Mouse (Mus musculus) layer of hippocampus, adult 2 months (tissue): Measurements from ENCODE around the gene Dnah3. TPM values are rescaled to one million over a fixed set of nuclear protein-coding genes. Genes with fewer than 3 reads are reported as not detected.

Source experiments
- DNase-seq, 2 experiments: peaks; one replicate each; pipeline ENCODE4 v3.0.0; 2022; ENCODE audit warnings: low spot score in 2 of 2
- H3K27ac ChIP-seq: fragments of 200-600 bp; 2 replicates; pipeline ENCODE4 v1.8.1; 2022
- H3K4me3 ChIP-seq: fragments of 200-600 bp; 2 replicates; pipeline ENCODE4 v1.8.1; 2022; ENCODE audit warnings: mild to moderate bottlenecking
- CTCF ChIP-seq: fragments of 200-600 bp; conservative IDR thresholded peaks from 2 replicates; pipeline ENCODE4 v1.8.1; 2022; ENCODE audit warnings: antibody characterized with exemption, mild to moderate bottlenecking, moderate library complexity
- long read RNA-seq, 2 experiments: library from polyadenylated mRNA; stranded (forward); transcript quantifications; one replicate each; pipeline ENCODE4 v2.0.0; 2021; ENCODE audit warnings: borderline mapping rate in 2 of 2
- total RNA-seq, 2 experiments: library from RNA; stranded (reverse); gene quantifications; 2 replicates each; pipeline ENCODE4 v1.2.3; 2021

Gene Dnah3
- total RNA-seq: under 1 TPM; 0.12 to 0.59 TPM
- long read RNA-seq, experiment 1: 0 reads
- long read RNA-seq, experiment 2: 0 reads

DNA sequence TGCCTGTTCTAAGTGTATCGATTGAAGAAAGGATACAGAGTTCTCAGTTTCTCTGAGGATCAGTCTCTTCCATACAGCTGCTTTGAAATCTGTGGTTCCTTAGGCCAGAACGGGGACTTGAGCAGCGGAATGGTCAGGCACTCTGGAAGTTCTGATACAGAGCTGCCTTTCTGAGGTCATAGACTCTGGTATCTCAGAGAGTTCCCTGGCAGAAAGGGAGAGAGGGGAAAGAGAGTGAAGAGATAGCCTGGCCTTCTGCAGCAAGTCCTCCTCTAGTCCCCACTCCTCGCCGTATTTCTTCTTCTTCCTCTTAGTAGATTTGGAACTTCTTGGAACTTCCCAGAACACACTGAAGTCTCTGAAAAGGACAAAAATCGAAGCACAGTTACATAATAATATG is at the start of gene Dnah3:
Gene Dnah3 (minus strand): TSS at position 101 of the 400 bp plus-strand sequence.
- no peak within 1 kb of the TSS for H3K4me3 ChIP-seq
- H3K27ac ChIP-seq: no peak within 1 kb of the TSS
- no peak for DNase-seq
- TF ChIP-seq CTCF: no peak

DNA sequence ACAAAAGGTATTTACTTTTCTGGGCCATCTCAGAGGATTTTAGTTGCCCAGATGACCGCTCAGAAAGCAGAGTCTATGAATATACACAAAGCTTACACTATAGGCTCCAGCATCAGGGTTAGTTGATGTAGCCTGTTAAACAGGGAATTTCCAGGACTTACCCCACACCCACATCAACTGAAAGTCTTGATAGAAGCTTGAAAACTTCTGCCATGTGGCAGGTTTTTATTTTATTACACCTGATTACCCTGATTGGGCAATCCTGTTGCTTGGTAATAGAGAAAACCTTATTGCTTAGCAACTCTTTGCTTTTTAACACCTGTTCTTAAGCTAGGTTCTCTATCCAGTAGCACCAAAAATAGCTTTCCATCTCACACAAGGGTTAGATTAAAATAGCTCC is 47.7 kb upstream of the Dnah3 start:
- DNase-seq: no peak
- Histone ChIP-seq H3K4me3 (no peak overlapping the region), H3K27ac (no peak overlapping the region)
- TF ChIP-seq CTCF: no peak

DNA sequence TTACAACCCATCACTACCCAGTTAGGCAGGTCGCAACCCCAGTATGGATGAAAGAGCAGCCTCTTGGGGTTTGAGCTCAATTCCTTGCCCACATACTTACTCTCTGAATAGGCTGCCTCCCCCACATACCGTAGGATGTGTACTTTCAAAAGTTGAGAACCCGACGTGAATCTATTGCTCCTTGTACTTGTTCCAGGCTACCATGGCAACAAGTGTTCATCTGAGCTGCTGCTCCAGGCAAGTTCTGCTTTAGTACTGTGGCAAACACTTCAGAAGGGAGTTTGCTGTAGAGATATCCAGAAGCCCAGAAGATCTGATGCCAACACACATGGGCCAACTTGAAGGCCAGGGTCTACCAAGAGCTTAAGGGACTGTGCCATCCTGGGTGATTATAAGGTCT is 33.9 kb upstream of the Dnah3 start:
- Histone ChIP-seq H3K27ac (peak overlapping the region; percentile 83), H3K4me3 (no peak overlapping the region)
- peak in 1 of 2 experiments; percentile 45 for DNase-seq
- TF ChIP-seq CTCF: no peak

DNA sequence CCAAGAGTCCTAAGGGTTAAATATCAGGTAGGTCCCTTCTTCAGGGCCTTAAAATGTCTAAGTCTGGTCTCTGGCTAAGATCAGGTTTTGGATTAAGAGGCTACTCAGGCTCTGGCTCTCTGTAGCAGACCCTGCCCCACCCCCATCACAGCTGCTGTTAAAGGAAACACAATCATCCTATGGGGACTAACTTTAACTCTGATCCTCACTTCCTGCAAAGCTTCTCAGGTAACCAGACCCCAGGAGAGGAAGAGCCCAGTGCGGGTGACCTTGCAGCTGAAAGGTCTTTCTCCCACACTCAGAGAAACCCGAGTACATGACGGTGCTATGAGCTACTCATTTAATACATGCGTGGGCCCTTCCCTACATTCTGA is 32.6 kb upstream of the Dnah3 start:
- TF ChIP-seq CTCF: no peak
- no peak for DNase-seq
- Histone ChIP-seq H3K27ac (peak overlapping the region; percentile 7; the same call in 1 of the 2 replicates), H3K4me3 (no peak overlapping the region)

DNA sequence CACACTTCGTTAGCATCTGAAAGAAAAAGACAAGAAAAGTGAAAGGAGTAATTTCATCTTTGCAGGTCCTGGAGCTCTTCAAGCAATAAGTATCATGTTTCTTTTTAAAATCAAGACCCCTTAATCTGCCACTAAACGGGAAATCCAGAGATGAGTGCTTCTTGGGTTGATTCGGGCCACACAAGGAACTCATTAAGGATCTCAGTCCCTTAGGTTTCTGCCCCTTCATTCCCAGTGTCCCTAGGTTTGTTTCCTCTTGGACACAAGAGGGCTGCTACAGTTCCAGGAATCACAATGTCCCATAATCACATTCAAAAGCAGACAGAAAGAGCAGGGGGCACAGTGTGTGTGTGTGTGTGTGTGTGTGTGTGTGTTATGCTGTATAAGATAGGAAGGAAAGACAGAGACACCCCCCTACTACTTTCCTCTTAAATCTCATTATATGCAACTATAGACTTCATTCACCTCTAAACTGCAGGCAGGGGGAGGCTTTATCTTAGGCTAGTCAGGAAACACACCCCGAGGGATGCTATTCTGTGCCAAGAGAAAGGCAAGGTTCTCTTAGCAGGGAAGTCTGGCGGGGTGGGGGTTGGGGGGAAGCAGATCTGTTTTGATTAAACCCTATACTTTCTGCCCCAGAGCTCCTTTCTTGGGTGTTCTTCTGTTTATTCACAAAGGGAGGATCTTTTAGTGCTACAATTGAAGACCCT is 32.1 kb upstream of the Dnah3 start:
- no peak for TF ChIP-seq CTCF

DNA sequence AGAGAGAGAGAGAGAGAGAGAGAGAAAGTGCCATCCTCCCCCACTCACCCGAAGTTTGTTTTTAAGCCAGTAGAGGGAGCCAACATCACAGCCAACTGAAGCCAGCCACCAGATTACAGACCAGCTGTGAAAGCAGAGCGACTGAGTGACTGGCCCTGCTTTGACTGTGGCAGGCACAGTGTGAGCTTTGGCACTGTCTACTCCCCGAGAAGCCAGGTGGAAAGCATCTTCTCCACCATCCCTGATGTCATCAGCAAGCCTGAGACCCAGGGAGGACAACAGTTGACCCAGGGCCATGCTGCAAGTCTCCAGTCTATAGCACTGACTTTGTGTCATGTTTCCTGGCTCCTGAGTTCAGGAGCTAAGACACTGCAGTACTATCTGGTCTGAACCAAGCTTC is 29.8 kb upstream of the Dnah3 start:
- Histone ChIP-seq H3K27ac (peak overlapping the region; percentile 50; the same call in 1 of the 2 replicates), H3K4me3 (no peak overlapping the region)
- TF ChIP-seq CTCF: peak; percentile 83
- peak; percentile 82 to 88 for DNase-seq

More for the DNA sequence above, 32.1 kb upstream of the Dnah3 start:
- H3K4me3 ChIP-seq: no peak overlapping the region
- no peak for DNase-seq
- peak overlapping the region; percentile 28; the same call in 1 of the 2 replicates for H3K27ac ChIP-seq

DNA sequence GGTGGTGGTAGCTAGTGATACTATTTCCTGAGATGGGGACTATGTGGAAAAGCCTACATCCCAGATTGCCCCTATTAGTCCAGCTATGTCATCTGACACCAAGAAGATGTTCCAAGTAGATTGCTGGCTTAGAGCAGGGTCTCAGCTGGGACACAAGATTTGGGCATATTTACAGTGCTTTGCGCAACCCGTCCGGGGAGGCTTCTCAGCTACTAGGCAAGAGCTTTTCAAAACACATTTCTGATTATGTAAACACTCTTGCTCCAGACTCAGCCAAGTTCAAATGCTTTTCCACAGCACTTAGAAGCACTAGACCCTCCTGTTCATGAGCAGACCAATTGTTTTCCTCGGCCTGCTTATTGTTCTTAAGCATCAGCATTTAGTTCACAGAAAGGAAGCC is 28.7 kb upstream of the Dnah3 start:
- no peak for DNase-seq
- H3K27ac ChIP-seq: no peak overlapping the region
- no peak for TF ChIP-seq CTCF
- H3K4me3 ChIP-seq: no peak overlapping the region

DNA sequence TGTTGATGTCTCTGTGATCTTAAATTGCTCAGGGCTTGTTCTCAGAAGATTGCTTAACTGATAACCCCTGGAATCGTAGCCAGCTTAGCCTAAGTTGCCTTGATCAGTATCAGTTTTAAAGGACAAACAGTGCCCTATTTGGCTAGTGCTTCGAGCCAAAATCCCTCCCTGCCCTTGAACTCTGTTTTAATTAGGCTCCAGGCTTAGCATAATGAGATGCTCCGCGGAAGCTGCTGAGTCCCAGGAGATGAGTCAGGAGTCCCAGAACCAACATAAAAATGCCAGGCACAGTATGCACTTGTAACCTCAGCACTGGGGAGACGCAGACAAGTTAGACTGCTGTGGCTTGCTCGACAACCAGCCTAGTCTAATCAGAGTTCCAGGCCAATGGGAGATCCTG is 22.4 kb upstream of the Dnah3 start:
- Histone ChIP-seq H3K4me3 (no peak overlapping the region), H3K27ac (no peak overlapping the region)
- DNase-seq: no peak
- no peak for TF ChIP-seq CTCF

DNA sequence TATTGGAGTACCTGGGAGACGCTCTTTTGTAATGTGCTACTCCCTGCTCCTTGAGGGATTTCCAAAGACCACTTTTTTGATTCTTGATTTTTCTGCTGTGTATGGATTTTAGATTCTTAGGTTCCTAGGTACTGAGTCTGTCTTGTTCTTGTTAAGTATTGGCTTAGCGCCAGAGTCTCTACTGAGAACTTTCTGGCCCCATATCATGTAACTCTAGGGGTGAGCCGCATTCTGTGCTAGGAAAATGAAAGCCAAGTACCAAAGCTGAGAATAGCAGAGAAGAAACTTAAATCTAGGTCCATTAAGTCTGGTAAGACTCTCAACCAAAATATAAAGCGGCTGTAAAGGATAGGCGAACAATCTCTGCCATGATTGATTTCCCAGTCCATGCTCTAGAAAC is 21.9 kb upstream of the Dnah3 start:
- no peak for TF ChIP-seq CTCF
- Histone ChIP-seq H3K27ac (no peak overlapping the region), H3K4me3 (no peak overlapping the region)
- DNase-seq: no peak

DNA sequence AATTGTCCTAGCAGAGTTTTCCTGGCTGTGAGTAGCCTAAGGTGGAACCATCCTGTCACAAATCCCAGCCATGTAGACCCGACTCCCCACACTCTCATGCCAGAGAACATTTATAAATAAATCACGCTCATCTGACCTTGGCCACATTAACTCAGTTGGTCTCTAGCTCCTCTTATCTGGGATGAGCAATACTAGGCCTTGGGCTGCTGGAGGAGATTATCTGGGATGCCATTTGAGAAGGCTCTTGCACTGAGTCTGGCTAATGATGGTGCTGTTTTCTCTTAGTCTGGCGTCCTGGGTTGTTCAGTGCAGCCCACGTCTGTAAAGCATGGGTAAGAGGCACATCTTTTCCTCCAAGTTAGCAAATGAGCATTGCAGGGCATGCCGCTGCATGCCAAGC is 14.6 kb upstream of the Dnah3 start:
- no peak for TF ChIP-seq CTCF
- H3K27ac ChIP-seq: no peak overlapping the region
- DNase-seq: no peak
- H3K4me3 ChIP-seq: no peak overlapping the region

DNA sequence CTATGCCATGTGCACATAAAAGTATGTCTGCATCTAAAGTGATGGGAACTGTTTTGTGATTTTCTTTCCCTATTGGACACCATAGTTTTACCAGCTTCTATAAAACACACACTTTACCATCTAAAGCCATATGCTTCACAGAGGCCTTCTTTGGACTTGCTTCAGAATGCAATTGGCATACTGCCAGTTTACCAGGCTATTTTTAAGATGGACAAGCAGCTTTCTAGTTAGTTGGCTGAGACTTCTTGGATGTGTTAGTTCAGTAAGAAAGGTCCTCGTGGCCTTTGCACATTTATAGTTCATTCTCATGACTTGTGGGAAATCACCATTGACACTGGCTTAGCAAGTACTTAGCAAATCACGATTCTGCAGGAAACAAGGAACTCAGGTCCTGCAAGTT is 11.3 kb upstream of the Dnah3 start:
- TF ChIP-seq CTCF: no peak
- no peak overlapping the region for H3K4me3 ChIP-seq
- H3K27ac ChIP-seq: no peak overlapping the region
- no peak for DNase-seq

DNA sequence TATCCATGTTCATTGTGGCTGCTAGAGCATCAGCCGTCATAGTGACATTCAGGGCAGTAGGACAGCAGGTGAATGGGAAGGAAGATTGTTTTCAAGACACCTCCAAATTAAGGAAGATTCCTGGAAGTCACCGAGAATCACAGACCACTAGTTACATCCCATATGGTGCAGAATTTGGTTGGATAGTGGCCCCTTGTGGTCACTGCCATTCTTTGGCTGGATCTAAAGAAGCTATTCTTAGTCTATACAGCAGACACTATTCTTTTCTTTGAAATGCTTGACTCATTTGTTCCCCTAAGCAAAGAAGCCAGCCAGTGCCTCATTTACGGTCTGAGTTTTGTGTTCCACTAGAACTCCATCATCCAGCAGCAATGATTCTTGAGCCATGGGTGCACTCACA is 9.9 kb upstream of the Dnah3 start:
- TF ChIP-seq CTCF: peak; percentile 57
- DNase-seq: no peak
- Histone ChIP-seq H3K4me3 (no peak overlapping the region), H3K27ac (no peak overlapping the region)

DNA sequence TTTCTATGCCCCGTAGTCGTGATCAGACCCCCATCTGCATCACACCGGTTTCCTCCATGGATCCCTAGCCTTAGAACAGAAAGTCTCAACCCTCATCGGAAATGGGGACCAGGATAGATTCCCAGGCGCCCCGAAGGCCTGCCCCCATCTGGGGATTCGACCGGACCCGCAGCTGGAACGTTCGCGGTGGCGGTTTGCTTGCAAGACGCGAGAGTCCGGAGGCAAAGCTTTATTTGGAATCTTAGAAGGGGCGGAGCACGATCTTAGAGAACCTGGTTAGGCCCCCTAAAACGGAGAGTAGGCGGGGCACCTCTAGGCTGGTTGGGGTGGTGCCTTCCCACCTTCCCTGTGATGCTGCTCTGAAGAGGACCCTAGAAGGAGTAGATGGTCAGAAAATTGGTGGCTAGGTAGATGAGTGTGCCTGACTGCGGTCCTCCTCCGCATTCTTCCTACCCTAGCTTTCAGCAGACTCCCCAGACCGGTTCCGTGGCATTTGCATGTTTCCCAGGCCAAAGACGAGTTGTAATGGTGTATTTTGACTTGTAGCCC is 8.0 kb upstream of the Dnah3 start:
- DNase-seq: no peak
- no peak for TF ChIP-seq CTCF
- no peak overlapping the region for H3K27ac ChIP-seq
- peak overlapping the region; percentile 63 for H3K4me3 ChIP-seq
